Mouse (Mus musculus): ENCODE results near the gene Dicer1.

DNA sequence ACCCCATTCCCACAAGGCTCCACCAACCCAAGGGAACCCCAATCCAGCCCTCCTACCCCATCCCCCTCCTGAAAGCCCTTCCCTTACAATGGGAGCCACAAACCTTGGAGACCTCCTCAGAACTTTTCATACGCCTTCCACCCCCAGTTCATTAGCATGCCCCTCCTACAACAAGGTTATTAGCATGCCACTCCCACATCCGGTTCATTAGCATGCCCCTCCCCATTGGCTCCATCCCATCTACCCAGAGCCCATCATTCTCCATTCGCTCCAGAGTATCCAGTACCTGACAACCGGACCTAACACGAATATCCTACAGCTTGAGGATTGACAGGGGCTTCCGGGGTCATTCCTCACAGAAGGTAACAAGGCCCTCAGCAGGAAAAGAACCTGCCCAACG, 83.9 kb downstream of the Dicer1 start:
- TF ChIP-seq MYOG (IDR thresholded peaks at IDR 0.05; ENCODE audit: control insufficient read depth, extremely low read depth, insufficient read length): no peak
- TF ChIP-seq CTCF (IDR thresholded peaks at IDR 0.05; ENCODE audit: control insufficient read depth, insufficient read depth, insufficient read length): no peak
- TF ChIP-seq USF1 (IDR thresholded peaks at IDR 0.05; ENCODE audit: low read depth): no peak
